Mouse (Mus musculus) frontal cortex, adult (tissue): ENCODE measurements at regions not wholly inside any gene's neighbourhood (a gene's known extent, or its start where the extent isn't known, plus 50 kb on each side); places are given as distances from the start of the nearest gene placed in this dataset.
A peak's percentile ranks its signal among the peaks of the same experiment; 100 is the strongest.

Experiments used
- ATAC-seq: cut with Nextera tagmentation; 2 replicates; pipeline ENCODE4 v1.9.2; 2017; ENCODE audit warnings: mild to moderate bottlenecking, moderate library complexity, mixed read lengths; ENCODE audit not compliant: low TSS enrichment

GRCm38 (mm10) chr6:16572828-16573227, 325.4 kb downstream of the Tfec start:
- peak; percentile 90 for ATAC-seq

- no peak for ATAC-seq
These were observed 346.1 kb downstream of the Tfec start for GRCm38 (mm10) chr6:16551945-16552673.

- no peak for ATAC-seq
These were observed 347.1 kb downstream of the Tfec start for GRCm38 (mm10) chr6:16551131-16551530.

GRCm38 (mm10) chr6:16550445-16550844, 347.8 kb downstream of the Tfec start:
- peak; percentile 92 for ATAC-seq

GRCm38 (mm10) chr6:16514054-16514453, 384.2 kb downstream of the Tfec start:
- ATAC-seq, result no peak

- no peak for ATAC-seq
These were observed 384.7 kb downstream of the Tfec start for GRCm38 (mm10) chr6:16513541-16513940.

GRCm38 (mm10) chr6:16503836-16504235, 394.4 kb downstream of the Tfec start:
- ATAC-seq, result no peak

- ATAC-seq, result peak; percentile 98
These were observed 411.1 kb downstream of the Tfec start for GRCm38 (mm10) chr6:16487015-16487630.

- no peak for ATAC-seq
These were observed 414.9 kb downstream of the Tfec start for GRCm38 (mm10) chr6:16483295-16483694.

GRCm38 (mm10) chr6:16468693-16469375, 429.4 kb downstream of the Tfec start:
- ATAC-seq, result no peak

- ATAC-seq, result peak; percentile 81
These were observed 440.0 kb downstream of the Tfec start for GRCm38 (mm10) chr6:16458279-16458678.
